Mouse (Mus musculus) heart, embryonic 12.5 days (tissue): Measurements from ENCODE around the gene Tef. TPM values are rescaled to one million over a fixed set of nuclear protein-coding genes. Genes with fewer than 3 reads are reported as not detected.
A peak's percentile ranks its signal among the peaks of the same experiment; 100 is the strongest.

Experiments used
- ATAC-seq: fragments of 200-750 bp; cut with Nextera tagmentation; 2 replicates; pipeline ENCODE4 v1.8.0; 2017; ENCODE audit warnings: moderate TSS enrichment, moderate library complexity; ENCODE audit not compliant: insufficient number of reproducible peaks, low FRiP score
- H3K27ac ChIP-seq: fragments of 300-500 bp; sonication (generic); 2 replicates; pipeline ENCODE4 v1.5.1; 2016; ENCODE audit warnings: mild to moderate bottlenecking, moderate library complexity; ENCODE audit not compliant: poor library complexity, severe bottlenecking
- H3K27me3 ChIP-seq: fragments of 300-500 bp; sonication (generic); replicated peaks from 2 replicates; pipeline ENCODE4 v1.6.1; 2016; ENCODE audit warnings: mild to moderate bottlenecking, moderate library complexity
- H3K36me3 ChIP-seq: fragments of 300-500 bp; sonication (generic); 2 replicates; pipeline ENCODE4 v1.6.1; 2016; ENCODE audit warnings: mild to moderate bottlenecking, moderate library complexity
- H3K4me1 ChIP-seq: fragments of 300-500 bp; sonication (generic); replicated peaks from 2 replicates; pipeline ENCODE4 v1.6.1; 2016; ENCODE audit warnings: mild to moderate bottlenecking
- H3K4me2 ChIP-seq: fragments of 300-500 bp; sonication (generic); 2 replicates; pipeline ENCODE4 v1.6.1; 2016; ENCODE audit warnings: mild to moderate bottlenecking, moderate library complexity
- H3K4me3 ChIP-seq: fragments of 300-500 bp; sonication (generic); 2 replicates; pipeline ENCODE4 v1.5.1; 2016; ENCODE audit warnings: mild to moderate bottlenecking
- H3K9ac ChIP-seq: fragments of 300-500 bp; sonication (generic); 2 replicates; pipeline ENCODE4 v1.6.1; 2016; ENCODE audit warnings: mild to moderate bottlenecking, moderate library complexity
- H3K9me3 ChIP-seq: fragments of 300-500 bp; sonication (generic); replicated peaks from 2 replicates; pipeline ENCODE4 v1.6.1; 2016; ENCODE audit warnings: mild to moderate bottlenecking, moderate library complexity
- WGBS: fragments of 180-500 bp; shearing (Covaris S2); methylation state at CpG from one replicate; pipeline ENCODE4 v1.1.7; 2016; 5-methylcytosine and 5-hydroxymethylcytosine counted together
- polyA plus RNA-seq: library from polyadenylated mRNA; unstranded; fragments of >200 nt; fragmentation: Nextera tagmentation; extraction: Ambion mirVana; gene quantifications from 2 replicates; pipeline ENCODE4 v1.2.1, GENCODE M21; 2016

Gene Tef
- polyA plus RNA-seq, 1 experiment from 2014 or later = 27.8 TPM

GRCm38 (mm10) chr15:81800391-81800790, 1.8 kb upstream of the Tef start:
- Histone ChIP-seq H3K4me1 (peaks cover 33% of the 10 kb centered on the region), H3K4me3 (no peak overlapping the region), H3K4me2 (no peak overlapping the region), H3K27me3 (no peaks in the 10 kb centered on the region), H3K36me3 (0 out of 2 replicates have a peak, but pooled peaks cover 8% of the 10 kb centered on the region), H3K27ac (no peak overlapping the region), H3K9ac (no peak overlapping the region), H3K9me3 (no peaks in the 10 kb centered on the region)
- no peak for ATAC-seq
- 80% methylated on average over 3 of the region's 3 CpGs for WGBS

- H3K27ac ChIP-seq = peak overlapping the region; percentile 74
- WGBS = 12% methylated on average over 8 of the region's 8 CpGs
- H3K36me3 ChIP-seq = 0 out of 2 replicates have a peak, but pooled peaks cover 2% of the 10 kb centered on the region
- H3K4me2 ChIP-seq = peak overlapping the region; percentile 74
- peaks cover 46% of the 10 kb centered on the region for H3K4me1 ChIP-seq
- peak; percentile 9; the same call in 1 of the 2 replicates for ATAC-seq
- H3K9me3 ChIP-seq = no peaks in the 10 kb centered on the region
- H3K9ac ChIP-seq = peak overlapping the region; percentile 66
- peak overlapping the region; percentile 42 for H3K4me3 ChIP-seq
- no peaks in the 10 kb centered on the region for H3K27me3 ChIP-seq
Observed at GRCm38 (mm10) chr15:81802941-81803351, 725 bp downstream of the Tef start.

- Histone ChIP-seq H3K27me3 (no peaks in the 10 kb centered on the region), H3K27ac (no peak overlapping the region), H3K4me3 (peak overlapping the region; percentile 42; the same call in 1 of the 2 replicates), H3K9me3 (no peaks in the 10 kb centered on the region), H3K4me2 (peak overlapping the region; percentile 74), H3K9ac (peak overlapping the region; percentile 16), H3K4me1 (peaks cover 46% of the 10 kb centered on the region), H3K36me3 (no peaks in the 10 kb centered on the region)
- 52% methylated on average over 4 of the region's 4 CpGs for WGBS
- ATAC-seq = no peak
Observed at GRCm38 (mm10) chr15:81803425-81803951, 1.3 kb downstream of the Tef start.

- peak overlapping the region; percentile 16; the same call in 1 of the 2 replicates for H3K9ac ChIP-seq
- H3K9me3 ChIP-seq = no peaks in the 10 kb centered on the region
- H3K27me3 ChIP-seq = no peaks in the 10 kb centered on the region
- H3K4me2 ChIP-seq = 0 out of 2 replicates have a peak overlapping the region, but pooled peaks have one; percentile 74
- no peak for ATAC-seq
- no peak overlapping the region for H3K27ac ChIP-seq
- no peak overlapping the region for H3K4me3 ChIP-seq
- H3K4me1 ChIP-seq = peaks cover 53% of the 10 kb centered on the region
- 49% methylated on average over 1 of the region's 1 CpGs for WGBS
- no peaks in the 10 kb centered on the region for H3K36me3 ChIP-seq
Observed at GRCm38 (mm10) chr15:81804172-81804571, 2.0 kb downstream of the Tef start.

GRCm38 (mm10) chr15:81804883-81805282, 2.7 kb downstream of the Tef start:
- no peak overlapping the region for H3K27ac ChIP-seq
- peaks cover 58% of the 10 kb centered on the region for H3K4me1 ChIP-seq
- H3K4me2 ChIP-seq = no peak overlapping the region
- no peaks in the 10 kb centered on the region for H3K9me3 ChIP-seq
- H3K27me3 ChIP-seq = no peaks in the 10 kb centered on the region
- ATAC-seq = no peak
- 67% methylated on average over 3 of the region's 3 CpGs for WGBS
- H3K4me3 ChIP-seq = no peak overlapping the region
- H3K36me3 ChIP-seq = no peaks in the 10 kb centered on the region
- H3K9ac ChIP-seq = no peak overlapping the region

GRCm38 (mm10) chr15:81805624-81806023, 3.4 kb downstream of the Tef start:
- H3K4me2 ChIP-seq = no peak overlapping the region
- ATAC-seq = no peak
- H3K4me1 ChIP-seq = peaks cover 58% of the 10 kb centered on the region
- no peaks in the 10 kb centered on the region for H3K27me3 ChIP-seq
- no peaks in the 10 kb centered on the region for H3K36me3 ChIP-seq
- no peaks in the 10 kb centered on the region for H3K9me3 ChIP-seq
- H3K9ac ChIP-seq = no peak overlapping the region
- H3K27ac ChIP-seq = peak overlapping the region; percentile 56
- 40% methylated on average over 6 of the region's 6 CpGs for WGBS
- no peak overlapping the region for H3K4me3 ChIP-seq

- no peak for ATAC-seq
- Histone ChIP-seq H3K4me2 (no peak overlapping the region), H3K27me3 (no peaks in the 10 kb centered on the region), H3K4me3 (no peak overlapping the region), H3K27ac (no peak overlapping the region), H3K4me1 (peaks cover 58% of the 10 kb centered on the region), H3K36me3 (no peaks in the 10 kb centered on the region), H3K9me3 (no peaks in the 10 kb centered on the region), H3K9ac (no peak overlapping the region)
- 76% methylated on average over 4 of the region's 4 CpGs for WGBS
Observed at GRCm38 (mm10) chr15:81806621-81807404, 4.6 kb downstream of the Tef start.

GRCm38 (mm10) chr15:81808799-81809198, 6.6 kb downstream of the Tef start:
- Histone ChIP-seq H3K9ac (no peak overlapping the region), H3K27me3 (no peaks in the 10 kb centered on the region), H3K36me3 (no peaks in the 10 kb centered on the region), H3K4me3 (no peak overlapping the region), H3K9me3 (no peaks in the 10 kb centered on the region), H3K4me2 (no peak overlapping the region), H3K27ac (no peak overlapping the region), H3K4me1 (peaks cover 55% of the 10 kb centered on the region)
- 53% methylated on average over 2 of the region's 2 CpGs for WGBS
- no peak for ATAC-seq

GRCm38 (mm10) chr15:81809550-81809949, 7.3 kb downstream of the Tef start:
- ATAC-seq = no peak
- Histone ChIP-seq H3K27ac (peak overlapping the region; percentile 82), H3K27me3 (no peaks in the 10 kb centered on the region), H3K4me2 (peak overlapping the region; percentile 80), H3K9ac (peak overlapping the region; percentile 71; the same call in 1 of the 2 replicates), H3K4me1 (peaks cover 49% of the 10 kb centered on the region), H3K36me3 (no peaks in the 10 kb centered on the region), H3K4me3 (peak overlapping the region; percentile 65), H3K9me3 (no peaks in the 10 kb centered on the region)
- 45% methylated on average over 1 of the region's 1 CpGs for WGBS

- Histone ChIP-seq H3K4me3 (peak overlapping the region; percentile 65), H3K4me1 (peaks cover 43% of the 10 kb centered on the region), H3K27me3 (no peaks in the 10 kb centered on the region), H3K27ac (peak overlapping the region; percentile 82), H3K9ac (peak overlapping the region; percentile 71), H3K36me3 (peaks cover 3% of the 10 kb centered on the region), H3K4me2 (peak overlapping the region; percentile 80), H3K9me3 (no peaks in the 10 kb centered on the region)
- WGBS = 1% methylated on average over 10 of the region's 10 CpGs
- no peak for ATAC-seq
Observed at GRCm38 (mm10) chr15:81810150-81810549, 7.9 kb downstream of the Tef start.
